ENCODE assay signal across 8 mouse cellular contexts in the genomic region with DNA sequence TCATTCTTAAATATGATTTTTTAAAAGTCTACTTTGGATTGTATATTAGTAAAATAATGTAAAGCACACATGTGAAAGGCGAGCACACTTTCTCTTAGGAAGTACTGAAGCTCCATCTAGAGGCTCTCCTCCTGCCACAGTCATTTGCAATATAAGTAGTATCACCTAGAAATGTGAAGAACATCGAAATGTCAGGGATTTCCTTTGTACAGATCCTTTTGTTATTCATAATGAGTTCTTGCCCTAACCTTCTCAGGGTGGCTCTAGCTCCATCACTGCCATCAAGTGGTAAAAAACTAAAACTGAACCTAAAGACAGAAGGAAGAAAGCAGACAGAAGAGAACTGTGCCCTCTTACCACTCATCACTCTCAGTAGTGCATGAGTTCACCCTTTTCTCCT. TPM values are rescaled to one million over a fixed set of nuclear protein-coding genes. Genes with fewer than 3 reads are reported as not detected.
DNase-seq lines count a peak whose midpoint lies in the region; ATAC-seq and TF ChIP-seq lines count a peak whose summit lies in the region.

No protein-coding gene starts in this region.

- TF ChIP-seq RAD21 in CH12.LX (IDR thresholded peaks at IDR 0.05; ENCODE audit: low read depth, low read length), result peak; percentile 68

- peak; percentile 17 for DNase-seq in kidney, adult 2 months
- DNase-seq in CH12.LX (ENCODE audit: extremely low read depth), result peak; percentile 31
- peak; percentile 12 for DNase-seq in c-Kit-positive CD71-negative TER-119-negative erythroid progenitor cells, embryonic 14.5 days (ENCODE audit: low read depth)
- DNase-seq in ovary, postnatal 10 days (ENCODE audit: low spot score), result no peak
- no peak for DNase-seq in spleen, postnatal 36 days (ENCODE audit: low spot score in 2 of 2)
- DNase-seq in ovary, postnatal 14 days (ENCODE audit: low spot score), result no peak

- WGBS in kidney, adult 2 months, result 51% methylated on average over 2 of the region's 2 CpGs
- 61% methylated on average over 2 of the region's 2 CpGs for WGBS in kidney, embryonic 14.5 days

- in situ Hi-C loops in CH12.LX (cut with MboI; ENCODE audit: low pct_ligation_motif_present, low pct_unique_long_range_greater_than_20kb, low sequenced_read_pairs), result no loop called here

- H3K27ac ChIP-seq in kidney, adult 2 months (ENCODE audit: insufficient read depth, low read depth, low read length), result no peak overlapping the region
- no peak overlapping the region for H3K27ac ChIP-seq in kidney, embryonic 14.5 days (ENCODE audit: low read depth, low read length)
- H3K27ac ChIP-seq in CH12.LX (ENCODE audit: insufficient read depth, low read depth), result no peak overlapping the region

- H3K36me3 ChIP-seq in kidney, adult 2 months (ENCODE audit: control insufficient read depth, insufficient read depth, low read length), result no peaks in the 10 kb centered on the region
- H3K36me3 ChIP-seq in kidney, embryonic 14.5 days (ENCODE audit: control insufficient read depth, insufficient read depth, low read length), result no peaks in the 10 kb centered on the region
- peaks cover 0 to 3% of the 10 kb centered on the region in 2 experiments for H3K36me3 ChIP-seq in CH12.LX (replicated peaks in 1 of 2; ENCODE audit: control insufficient read depth in 1 of 2, insufficient read depth in 1 of 2, low read length in 1 of 2)

- H3K79me2 ChIP-seq in CH12.LX (replicated peaks; ENCODE audit: control insufficient read depth, extremely low read depth, insufficient read depth, poor library complexity, severe bottlenecking), result no peaks in the 10 kb centered on the region

- no peaks in the 10 kb centered on the region for H3K9me3 ChIP-seq in kidney, embryonic 14.5 days (ENCODE audit: control insufficient read depth, low read length)
- no peaks in the 10 kb centered on the region for H3K9me3 ChIP-seq in CH12.LX (replicated peaks; ENCODE audit: low read length)

- dilution Hi-C loops in CH12.LX (cut with MboI; ENCODE audit: extremely low pct_ligation_motif_present, extremely low pct_unique_long_range_greater_than_20kb, low sequenced_read_pairs), result no loop called here

- no peak overlapping the region for H3K4me3 ChIP-seq in kidney, adult 2 months (ENCODE audit: insufficient read depth, low read depth, low read length)
- no peak overlapping the region for H3K4me3 ChIP-seq in kidney, embryonic 14.5 days (ENCODE audit: low read length)
- no peak overlapping the region for H3K4me3 ChIP-seq in CH12.LX (replicated peaks in 1 of 3; ENCODE audit: low read depth in 2 of 3, low read length in 2 of 3, poor library complexity in 1 of 3)

- no peak overlapping the region for H3K9ac ChIP-seq in kidney, embryonic 14.5 days (ENCODE audit: low read depth, low read length)
- no peak overlapping the region for H3K9ac ChIP-seq in CH12.LX (ENCODE audit: insufficient read depth, low read depth)

- no peaks in the 10 kb centered on the region for H3K27me3 ChIP-seq in kidney, adult 2 months (replicated peaks; ENCODE audit: control insufficient read depth, insufficient read depth, low read length)
- no peaks in the 10 kb centered on the region for H3K27me3 ChIP-seq in kidney, embryonic 14.5 days (ENCODE audit: control insufficient read depth, insufficient read depth, low read length)
- H3K27me3 ChIP-seq in CH12.LX (replicated peaks), result no peaks in the 10 kb centered on the region

- no peak for TF ChIP-seq EP300 in CH12.LX (IDR thresholded peaks at IDR 0.05; ENCODE audit: low read length)

- H3K4me2 ChIP-seq in kidney, embryonic 14.5 days (replicated peaks; ENCODE audit: low read depth, low read length), result no peak overlapping the region
- no peak overlapping the region for H3K4me2 ChIP-seq in CH12.LX (ENCODE audit: insufficient read depth, low read depth, poor library complexity, severe bottlenecking)

- TF ChIP-seq CTCF in kidney, adult 2 months (conservative IDR thresholded peaks at IDR 0.05; ENCODE audit: insufficient read depth, insufficient read length, low read depth, low read length), result 0 out of 2 replicates have a peak, but pooled peaks have one; percentile 8
- TF ChIP-seq CTCF in CH12.LX (conservative IDR thresholded peaks at IDR 0.05 in 1 of 2, IDR thresholded peaks at IDR 0.05 in 1 of 2; ENCODE audit: low read depth in 2 of 2, low read length in 2 of 2), result peak in 1 of 2 experiments; percentile 66; a peak in 2 of 4 replicates

- TF ChIP-seq POLR2A in kidney, adult 2 months (IDR thresholded peaks at IDR 0.05; ENCODE audit: low read depth, low read length), result no peak
- TF ChIP-seq POLR2A in CH12.LX (IDR thresholded peaks at IDR 0.05; ENCODE audit: low read depth, low read length), result no peak

- no peaks in the 10 kb centered on the region for H3K4me1 ChIP-seq in kidney, adult 2 months (ENCODE audit: control insufficient read depth, insufficient read depth, low read length)
- no peaks in the 10 kb centered on the region for H3K4me1 ChIP-seq in kidney, embryonic 14.5 days (ENCODE audit: control insufficient read depth, insufficient read depth, low read length)
- H3K4me1 ChIP-seq in CH12.LX (ENCODE audit: control insufficient read depth in 1 of 2, insufficient read depth in 2 of 2), result no peaks in the 10 kb centered on the region; a peak in 1 of 4 replicates

- no peak for ATAC-seq in kidney, embryonic 14.5 days (ENCODE audit: low FRiP score, low TSS enrichment)
- ATAC-seq in megakaryocyte-erythroid progenitor cell, adult 5-6 weeks (replicated peaks; ENCODE audit: low FRiP score, low TSS enrichment, poor library complexity, severe bottlenecking), result peak; percentile 61

TF ChIP-seq in CH12.LX, 34 proteins besides CTCF, POLR2A, EP300 and RAD21:
- TF ChIP-seq ELF1 (IDR thresholded peaks at IDR 0.05; ENCODE audit: low read depth, low read length) (no peak), MYC (IDR thresholded peaks at IDR 0.05; ENCODE audit: low read depth, low read length) (no peak), SMC3 (IDR thresholded peaks at IDR 0.05; ENCODE audit: low read depth, low read length) (peak; percentile 57)

RNA-seq across cellular contexts. Expression of a gene that starts 49.2 kb away (rescaled TPM):
- polyA plus RNA-seq in kidney, adult 2 months (2012; rRNA removed), result 10.8 TPM in 2 replicates
- polyA plus RNA-seq in kidney, embryonic 14.5 days (2014; fragmentation: Nextera tagmentation; extraction: Ambion mirVana), result 36.0 and 38.6 TPM in 2 replicates
- total RNA-seq in CH12.LX (2012; rRNA removed) (16.4 and 17.1 TPM in 2 replicates), CH12.LX (2014; rRNA removed) (13.5 and 14.3 TPM in 2 replicates)
- 32.8 and 32.9 TPM in 2 replicates for polyA plus RNA-seq in CH12.LX (2012; ENCODE audit: insufficient read length, low read depth)
- total RNA-seq in megakaryocyte-erythroid progenitor cell, adult 5-6 weeks (2014; fragmentation: Nextera tagmentation), result 17.0 and 21.3 TPM in 2 replicates
- 26.7 and 47.2 TPM in 2 replicates for total RNA-seq in megakaryocyte-erythroid progenitor cell, adult 5-6 weeks (2017)

Comparison
In these comparisons a context has a peak if more than half of its experiments do, and no peak if none do; other contexts are left out.
1. DNase-seq: peak in kidney, adult 2 months (single experiment), CH12.LX (single experiment) and c-Kit-positive CD71-negative TER-119-negative erythroid progenitor cells, embryonic 14.5 days (single experiment); none in ovary, postnatal 10 days (single experiment), spleen, postnatal 36 days (0 of 2) and ovary, postnatal 14 days (single experiment).